Mouse (Mus musculus) frontal cortex, adult 2 months (tissue): ENCODE measurements around the gene Slf1. TPM values are rescaled to one million over a fixed set of nuclear protein-coding genes. Genes with fewer than 3 reads are reported as not detected.

ENCODE experiments used
- DNase-seq, 2 experiments: peaks; one replicate each; pipeline ENCODE4 v3.0.0; 2022; ENCODE audit warnings: low spot score in 1 of 2; ENCODE audit errors: extremely low spot score in 1 of 2
- polyA plus RNA-seq: library from polyadenylated mRNA; depleted of rRNA; stranded (reverse); fragments of >200 nt; gene quantifications from 2 replicates; pipeline ENCODE4 v1.2.3, GENCODE M21; 2012; rRNA removed

The Slf1 gene
- polyA plus RNA-seq, 1 experiment, result 16.9 TPM

GRCm38 (mm10) chr13:77002628-77003027 is 132.6 kb downstream of the Slf1 start:
- no peak for DNase-seq

Other genes with a start within 250 kb of the Slf1 start
- gene 2210408I21Rik, start 67 bp upstream of the Slf1 start, polyA plus RNA-seq, result 3.8 and 4.2 TPM in 2 replicates